Mouse (Mus musculus): ENCODE results near the gene Tgfbr2.

Gene Tgfbr2

DNA sequence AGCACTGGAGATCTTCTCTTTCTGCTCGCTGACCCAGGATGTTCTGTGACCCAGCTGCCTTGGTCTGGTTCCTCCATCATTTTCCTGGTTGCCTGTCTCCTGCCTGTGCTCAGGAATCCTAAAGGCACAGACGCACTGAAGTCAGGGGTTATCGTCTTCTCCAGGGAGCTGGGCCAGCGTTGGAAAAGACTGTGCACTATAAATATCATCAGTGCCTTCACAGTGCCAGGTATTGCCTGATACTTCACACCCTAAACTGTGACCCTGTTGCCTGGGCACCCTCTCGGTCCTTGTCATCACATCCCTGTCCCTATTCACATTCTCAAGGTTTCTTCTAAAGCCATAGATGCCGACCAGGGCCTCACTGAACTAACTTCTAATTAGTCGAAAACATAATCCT lies 55.2 kb downstream of the Tgfbr2 start:
- in situ Hi-C loops (cut with MboI, MseI), result no loop called here

DNA sequence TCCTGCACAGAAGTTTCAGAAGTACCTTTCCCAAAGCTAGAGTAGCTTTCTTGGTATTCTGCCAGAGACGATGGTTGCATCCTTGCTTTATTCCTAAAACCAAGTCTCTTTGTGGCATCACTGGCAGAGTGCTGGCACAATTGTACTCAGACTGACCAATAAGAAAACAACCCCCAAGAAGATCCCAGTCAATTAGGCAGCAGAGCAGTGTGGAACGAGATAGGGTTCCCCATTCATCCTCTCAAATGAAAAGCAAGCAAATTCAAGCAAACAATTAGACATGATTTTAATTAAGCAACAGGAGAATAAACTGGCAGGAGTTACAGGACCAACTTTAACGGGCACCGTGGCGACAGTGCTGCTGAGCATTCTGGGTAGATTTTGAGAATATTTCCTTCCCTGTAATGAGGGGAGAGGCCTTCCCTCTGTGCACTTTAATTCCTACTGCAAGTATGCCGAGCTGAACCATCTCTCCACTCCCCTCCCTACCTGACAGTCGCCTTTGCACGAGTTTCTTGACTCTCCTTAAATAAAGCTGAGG lies 56.8 kb downstream of the Tgfbr2 start:
- in situ Hi-C loops (cut with MboI, MseI), result no loop called here

DNA sequence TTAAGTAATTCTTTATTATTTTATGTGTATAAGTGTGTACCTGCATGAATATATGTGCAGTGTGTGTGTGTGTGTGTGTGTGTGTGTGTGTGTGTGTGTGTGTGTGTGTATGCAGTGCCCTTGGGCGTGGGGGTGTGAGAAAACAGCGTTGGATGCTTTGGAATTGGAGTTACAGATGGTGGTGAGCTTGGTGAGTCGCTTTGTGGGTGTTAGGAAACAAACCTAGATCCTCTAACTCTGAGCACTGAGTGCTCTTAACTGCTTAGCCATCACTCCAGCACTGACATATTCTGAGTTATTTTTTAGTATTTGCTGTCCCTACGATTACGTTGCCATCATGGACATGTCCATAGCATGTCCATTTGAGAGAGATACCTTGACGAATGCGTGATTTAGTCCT lies 59.3 kb downstream of the Tgfbr2 start:
- in situ Hi-C loops (cut with MboI, MseI), result no loop called here

DNA sequence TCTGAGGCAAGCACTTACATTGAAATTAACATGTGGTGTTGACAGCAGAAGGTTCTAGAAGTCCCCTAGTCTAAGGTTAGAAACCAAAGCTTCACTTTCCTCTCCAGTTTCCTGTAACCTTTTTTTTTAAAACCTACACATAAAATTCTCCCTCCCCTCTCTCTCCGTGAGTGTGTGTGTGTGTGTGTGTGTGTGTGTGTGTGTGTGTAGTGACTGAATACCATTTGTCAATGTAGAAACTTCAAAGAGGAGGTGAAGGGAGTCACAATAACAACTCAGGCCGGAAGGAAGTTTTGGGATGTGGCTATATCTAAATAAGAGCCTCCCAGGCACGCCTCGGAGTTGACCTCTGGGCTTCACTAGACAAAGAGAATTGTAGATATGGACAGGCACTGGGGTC lies 60.8 kb downstream of the Tgfbr2 start:
- in situ Hi-C loops (cut with MboI, MseI), result no loop called here

- in situ Hi-C loops (cut with MboI, MseI), result no loop called here
Observed at GRCm38 (mm10) chr9:116111149-116111970, 63.8 kb downstream of the Tgfbr2 start.

DNA sequence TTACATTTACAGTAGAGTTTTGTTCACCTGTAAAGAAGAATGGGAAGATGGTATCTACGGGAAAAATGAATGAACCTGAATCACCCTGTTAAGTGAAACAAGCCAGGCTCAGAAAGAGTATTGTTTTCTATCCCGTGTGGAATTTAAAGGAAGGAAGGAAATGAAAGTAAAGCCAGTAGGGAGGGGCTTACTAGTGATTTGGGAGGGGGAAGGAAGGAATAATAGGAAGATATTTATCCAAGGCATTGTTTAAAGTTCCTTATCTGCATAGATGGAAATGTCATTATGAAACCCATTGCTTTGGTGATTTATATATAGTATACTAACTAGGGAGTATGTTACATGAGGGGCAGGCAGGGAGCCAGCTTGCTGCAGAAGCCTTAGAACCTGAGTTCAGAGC lies 66.4 kb downstream of the Tgfbr2 start:
- in situ Hi-C loops (cut with MboI, MseI), result no loop called here

GRCm38 (mm10) chr9:116104770-116105169 lies 70.4 kb downstream of the Tgfbr2 start:
- in situ Hi-C loops (cut with MboI, MseI), result no loop called here

DNA sequence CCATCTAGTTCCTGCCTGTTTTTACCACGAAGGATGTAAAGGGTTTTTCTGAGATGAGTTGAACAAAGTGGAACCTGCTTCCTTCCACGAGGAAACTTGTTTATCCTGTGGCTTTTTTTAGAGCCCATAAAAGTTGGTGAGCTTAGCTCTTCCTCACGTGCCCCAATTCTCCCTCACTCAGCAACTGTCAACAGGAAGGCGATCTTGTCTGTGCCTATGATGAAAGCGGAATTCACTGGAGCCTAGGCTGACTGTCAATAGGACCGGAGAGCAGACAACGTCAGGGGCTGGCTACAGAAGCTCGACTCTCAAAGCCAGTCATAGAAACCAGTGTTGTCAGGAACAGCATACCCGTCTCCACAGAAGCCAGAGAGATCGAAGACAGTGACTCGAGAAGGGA lies 73.3 kb downstream of the Tgfbr2 start:
- in situ Hi-C loops (cut with MboI, MseI), result no loop called here

DNA sequence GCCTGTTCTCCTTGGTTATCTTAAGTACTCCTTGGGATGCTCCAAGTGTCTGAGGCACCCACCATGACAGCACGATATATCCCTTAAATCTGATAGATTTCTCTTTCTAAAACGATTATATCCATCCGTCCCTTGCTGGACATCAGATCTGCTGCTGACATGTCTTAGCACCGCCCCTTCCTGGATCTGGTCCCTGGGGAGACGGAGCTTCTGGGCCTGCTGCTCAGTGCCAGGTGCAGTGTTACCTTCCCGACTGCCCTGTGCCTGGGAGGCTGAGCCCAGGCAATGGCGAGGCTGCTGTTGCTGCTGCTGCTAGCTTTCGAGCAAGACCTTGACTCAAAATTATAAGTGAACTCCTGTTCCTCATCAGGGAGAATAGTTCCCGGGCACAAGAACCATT lies 75.1 kb downstream of the Tgfbr2 start:
- in situ Hi-C loops (cut with MboI, MseI), result no loop called here

DNA sequence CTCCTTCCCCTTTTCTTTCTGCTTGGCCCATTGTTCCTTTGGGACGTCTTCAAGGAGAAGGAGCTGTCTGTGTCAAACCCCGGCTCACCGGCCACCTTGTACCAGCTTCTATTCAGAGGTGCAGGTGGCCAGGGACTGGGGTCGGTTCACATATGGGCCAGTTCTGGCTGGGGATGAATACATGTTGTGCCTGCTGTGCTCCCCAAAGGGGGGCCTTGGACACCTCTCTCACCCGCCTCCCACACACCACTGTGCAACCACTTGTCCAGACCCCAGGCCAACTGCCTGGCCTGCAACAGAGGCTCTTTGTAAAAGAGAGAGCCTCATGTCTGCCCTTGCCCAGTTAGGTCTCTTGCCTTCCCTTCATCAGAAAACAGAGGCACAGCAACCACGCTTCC lies 75.6 kb downstream of the Tgfbr2 start:
- in situ Hi-C loops (cut with MboI, MseI), result no loop called here

DNA sequence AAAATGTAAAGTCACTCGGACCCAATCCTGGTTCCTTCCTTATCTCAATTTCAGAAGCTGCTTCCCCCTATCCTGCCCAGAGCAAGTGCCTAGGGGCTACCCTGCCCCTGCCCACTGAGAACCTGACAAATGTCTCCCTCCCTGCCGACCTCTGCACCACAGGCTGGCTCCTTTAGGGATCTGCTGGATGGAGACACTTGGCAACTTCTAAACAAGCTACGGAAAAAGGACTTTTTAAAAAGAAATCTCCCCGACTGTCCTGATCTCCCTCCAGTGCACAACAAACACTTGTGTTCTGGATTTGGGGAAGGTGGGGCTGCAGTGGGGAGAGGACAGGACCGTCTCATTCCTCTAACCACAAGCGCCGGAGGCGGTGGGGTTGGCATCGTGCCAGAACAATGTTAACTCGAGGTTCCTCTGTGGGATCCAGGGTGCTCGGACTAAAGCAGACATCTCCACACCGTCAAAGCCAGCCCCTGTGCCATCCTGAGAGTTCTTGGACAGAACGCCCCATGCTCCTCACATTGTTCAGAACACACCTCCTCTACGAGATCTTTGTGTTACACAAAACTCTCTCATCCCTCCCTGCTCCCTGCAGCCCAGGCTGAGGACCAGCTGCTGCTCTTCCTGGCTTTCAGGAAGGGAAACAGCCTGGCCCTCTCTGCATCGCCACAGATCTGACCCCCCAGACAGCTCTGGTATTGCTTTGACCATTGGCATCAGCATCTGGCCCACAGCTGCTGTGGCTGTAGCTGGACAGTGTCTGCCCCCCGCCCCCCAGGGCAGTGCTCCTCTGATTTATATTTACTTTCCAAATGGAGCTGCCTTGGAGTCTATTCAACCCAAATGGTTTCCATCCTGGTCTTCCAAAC lies 76.2 kb downstream of the Tgfbr2 start:
- in situ Hi-C loops (cut with MboI, MseI), result no loop called here

DNA sequence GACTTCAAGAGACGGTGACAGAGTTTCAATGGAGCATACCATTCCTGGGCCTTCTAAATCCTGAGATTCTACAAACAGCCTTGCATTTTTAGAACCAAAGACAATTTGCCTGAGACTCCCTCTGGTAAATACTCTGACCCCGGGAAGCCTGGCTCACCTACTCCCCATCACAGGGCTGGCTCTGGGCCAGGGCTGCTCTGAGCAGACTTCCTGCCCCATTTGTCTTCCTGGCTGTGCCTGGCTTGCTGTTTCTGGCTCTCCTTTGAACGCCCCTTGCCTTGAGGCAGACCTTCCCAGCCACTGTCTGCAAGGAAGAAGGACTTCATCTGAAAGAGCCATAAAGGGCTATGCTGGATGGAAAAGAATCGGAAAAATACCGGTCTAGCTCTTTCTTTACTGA lies 83.2 kb downstream of the Tgfbr2 start:
- in situ Hi-C loops (cut with MboI, MseI), result no loop called here

GRCm38 (mm10) chr9:116091101-116091841 lies 83.9 kb downstream of the Tgfbr2 start:
- in situ Hi-C loops (cut with MboI, MseI), result no loop called here

GRCm38 (mm10) chr9:116090296-116090695 lies 84.9 kb downstream of the Tgfbr2 start:
- in situ Hi-C loops (cut with MboI, MseI), result no loop called here

DNA sequence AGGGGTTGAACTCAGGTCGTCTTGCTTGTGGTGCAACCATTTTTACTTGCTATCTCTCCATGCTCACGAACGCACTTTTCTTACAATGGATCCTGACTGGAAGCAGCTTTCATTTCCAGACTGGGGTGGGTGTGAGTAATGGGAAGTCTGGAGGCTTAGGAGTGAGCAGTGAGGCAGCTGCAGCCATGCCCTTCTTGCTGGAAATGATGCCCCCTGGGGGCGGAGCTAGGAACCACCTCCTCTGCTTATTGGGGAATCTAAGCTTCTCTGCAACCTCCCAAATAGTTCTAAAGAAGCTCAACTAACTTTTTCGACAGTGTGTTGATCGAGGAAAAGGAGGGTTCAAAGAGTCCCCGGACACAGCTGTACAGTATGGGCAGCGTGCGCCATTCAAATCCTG lies 86.2 kb downstream of the Tgfbr2 start:
- in situ Hi-C loops (cut with MboI, MseI), result loop anchor here (5.0 kb wide), 2 partner anchors 83 to 253 kb away; no protein-coding TSS in a partner anchor

- in situ Hi-C loops (cut with MboI, MseI), result loop anchor here (5.0 kb wide), 2 partner anchors 84 to 254 kb away; no protein-coding TSS in a partner anchor
Observed at GRCm38 (mm10) chr9:116087880-116088279, 87.3 kb downstream of the Tgfbr2 start.

GRCm38 (mm10) chr9:116087263-116087662 lies 87.9 kb downstream of the Tgfbr2 start:
- in situ Hi-C loops (cut with MboI, MseI), result loop anchor here (5.0 kb wide), 2 partner anchors 85 to 255 kb away; no protein-coding TSS in a partner anchor

- in situ Hi-C loops (cut with MboI, MseI), result loop anchor here (5.0 kb wide), 2 partner anchors 86 to 256 kb away; no protein-coding TSS in a partner anchor
Observed at GRCm38 (mm10) chr9:116085999-116086398, 89.2 kb downstream of the Tgfbr2 start.

DNA sequence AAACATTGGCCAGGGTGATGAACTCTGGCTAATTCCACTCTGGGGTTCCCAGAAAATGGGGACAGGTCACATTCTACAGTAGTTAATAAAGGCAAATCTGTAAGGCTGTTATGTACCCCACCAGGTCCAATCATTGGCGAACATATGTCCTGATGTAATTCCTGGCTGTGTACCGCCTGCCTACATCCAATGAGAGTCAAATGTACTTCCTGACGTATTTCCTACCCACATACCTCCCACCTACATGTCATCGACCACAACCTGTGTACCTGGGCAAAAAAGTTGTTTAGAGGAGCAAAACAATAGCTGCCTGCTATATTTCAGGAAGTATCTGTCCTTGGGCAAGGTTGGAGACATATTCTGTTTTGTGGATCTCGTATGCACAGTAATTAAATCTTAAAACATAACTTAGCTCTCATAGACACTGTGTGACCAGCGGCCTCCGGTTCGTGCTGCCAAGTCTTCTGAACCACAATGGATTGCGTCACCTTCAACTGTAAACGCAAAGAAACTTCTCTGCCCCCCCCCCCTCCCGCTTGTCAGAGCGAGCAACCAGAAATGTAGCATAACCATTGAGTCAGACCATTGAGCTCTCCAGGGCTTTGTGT lies 90.7 kb downstream of the Tgfbr2 start:
- in situ Hi-C loops (cut with MboI, MseI), result no loop called here

GRCm38 (mm10) chr9:116083726-116084323 lies 91.3 kb downstream of the Tgfbr2 start:
- in situ Hi-C loops (cut with MboI, MseI), result no loop called here

DNA sequence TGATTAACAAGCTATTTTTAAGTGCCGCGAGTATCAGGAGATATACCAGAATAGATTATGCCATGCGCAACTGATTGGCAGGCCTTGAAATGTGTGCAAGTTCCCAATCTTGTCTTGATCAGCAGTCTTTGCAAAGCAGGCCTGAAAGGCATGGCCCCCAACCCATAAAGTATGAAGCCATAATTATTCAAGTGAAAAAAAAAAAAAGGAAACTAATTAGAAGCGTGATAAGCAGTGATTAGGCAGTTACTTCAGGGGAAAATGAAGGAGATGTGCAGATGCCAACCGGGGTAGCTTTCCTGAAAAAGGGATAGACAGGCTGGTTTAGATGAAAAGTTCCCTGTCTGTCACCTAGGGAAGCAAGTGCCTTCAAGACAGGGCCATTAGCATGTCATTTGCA lies 91.9 kb downstream of the Tgfbr2 start:
- in situ Hi-C loops (cut with MboI, MseI), result no loop called here
